Mouse (Mus musculus): ENCODE results near the gene Ppp1r15a. TPM values are rescaled to one million over a fixed set of nuclear protein-coding genes. Genes with fewer than 3 reads are reported as not detected.
A peak's percentile ranks its signal among the peaks of the same experiment; 100 is the strongest.

Ppp1r15a gene
- total and polyA plus RNA-seq, 3 experiments: 11.7 to 37.1 (median 13.9) TPM

DNA sequence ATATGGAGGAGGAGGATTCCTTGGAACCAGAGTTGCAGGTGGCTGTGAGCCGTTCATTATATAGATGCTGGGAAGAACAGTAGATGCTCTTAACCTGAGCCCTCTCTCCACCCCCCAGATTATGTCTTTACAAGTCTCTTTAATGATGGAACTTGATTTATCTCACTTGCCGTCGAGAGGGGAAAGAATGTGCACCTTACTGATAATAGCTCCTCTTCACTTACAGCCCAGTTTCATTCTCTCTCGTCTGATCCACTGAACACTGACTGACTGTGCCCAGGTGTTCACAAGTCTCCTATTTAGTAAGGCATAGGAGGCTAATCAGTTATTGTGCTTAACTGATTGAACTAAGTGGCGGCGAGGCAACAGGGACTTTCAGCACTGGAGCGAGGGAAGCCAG lies 36.5 kb downstream of the Ppp1r15a start:
- Histone ChIP-seq H3K9ac (ENCODE audit: insufficient read depth, low read depth) (no peak overlapping the region), H3K4me1 (ENCODE audit: control insufficient read depth in 1 of 2, insufficient read depth in 2 of 2) (peaks cover 6 to 32% of the 10 kb centered on the region in 2 experiments; a peak in 3 of 4 replicates), H3K36me3 (replicated peaks in 1 of 2; ENCODE audit: control insufficient read depth in 1 of 2, insufficient read depth in 1 of 2, low read length in 1 of 2) (peaks cover 24 to 44% of the 10 kb centered on the region in 2 experiments), H3K27me3 (replicated peaks) (no peaks in the 10 kb centered on the region), H3K27ac (ENCODE audit: insufficient read depth, low read depth) (no peak overlapping the region), H3K79me2 (replicated peaks; ENCODE audit: control insufficient read depth, extremely low read depth, insufficient read depth, poor library complexity, severe bottlenecking) (no peaks in the 10 kb centered on the region), H3K9me3 (replicated peaks; ENCODE audit: low read length) (no peaks in the 10 kb centered on the region), H3K4me3 (replicated peaks in 1 of 3; ENCODE audit: low read depth in 2 of 3, low read length in 2 of 3, poor library complexity in 1 of 3) (no peak overlapping the region), H3K4me2 (ENCODE audit: insufficient read depth, low read depth, poor library complexity, severe bottlenecking) (no peak overlapping the region)
- in situ Hi-C loops (cut with MboI; ENCODE audit: low pct_ligation_motif_present, low pct_unique_long_range_greater_than_20kb, low sequenced_read_pairs): no loop called here
- TF ChIP-seq ZNF384 (IDR thresholded peaks at IDR 0.05; ENCODE audit: low read depth, low read length): no peak
- TF ChIP-seq RAD21 (IDR thresholded peaks at IDR 0.05; ENCODE audit: low read depth, low read length): no peak
- no peak for TF ChIP-seq IRF4 (IDR thresholded peaks at IDR 0.05; ENCODE audit: low read depth, low read length)
- no peak for TF ChIP-seq SMC3 (IDR thresholded peaks at IDR 0.05; ENCODE audit: low read depth, low read length)
- TF ChIP-seq JUN (IDR thresholded peaks at IDR 0.05; ENCODE audit: insufficient read depth, low read depth, low read length): no peak
- no peak for TF ChIP-seq MAFK (IDR thresholded peaks at IDR 0.05; ENCODE audit: insufficient replicate concordance, low read length)
- no peak for TF ChIP-seq UBTF (IDR thresholded peaks at IDR 0.05; ENCODE audit: low read depth, low read length)
- no peak for TF ChIP-seq ZMIZ1 (IDR thresholded peaks at IDR 0.05; ENCODE audit: low read depth, low read length)
- TF ChIP-seq MAZ (IDR thresholded peaks at IDR 0.05; ENCODE audit: low read depth, low read length): no peak
- no peak for TF ChIP-seq TCF12 (IDR thresholded peaks at IDR 0.05; ENCODE audit: low read depth, low read length)
- TF ChIP-seq HCFC1 (IDR thresholded peaks at IDR 0.05; ENCODE audit: low read depth, low read length): no peak
- TF ChIP-seq RCOR1 (conservative IDR thresholded peaks at IDR 0.05; ENCODE audit: low read depth, low read length): no peak
- no peak for TF ChIP-seq SIN3A (IDR thresholded peaks at IDR 0.05; ENCODE audit: low read length)
- no peak for TF ChIP-seq ELF1 (IDR thresholded peaks at IDR 0.05; ENCODE audit: low read depth, low read length)
- TF ChIP-seq CTCF (conservative IDR thresholded peaks at IDR 0.05 in 1 of 2, IDR thresholded peaks at IDR 0.05 in 1 of 2; ENCODE audit: low read depth in 2 of 2, low read length in 2 of 2): no peak
- no peak for TF ChIP-seq EP300 (IDR thresholded peaks at IDR 0.05; ENCODE audit: low read length)
- no peak for TF ChIP-seq ZC3H11A (IDR thresholded peaks at IDR 0.05; ENCODE audit: low read depth, low read length)
- DNase-seq (ENCODE audit: extremely low read depth): no peak
- dilution Hi-C loops (cut with MboI; ENCODE audit: extremely low pct_ligation_motif_present, extremely low pct_unique_long_range_greater_than_20kb, low sequenced_read_pairs): no loop called here

DNA sequence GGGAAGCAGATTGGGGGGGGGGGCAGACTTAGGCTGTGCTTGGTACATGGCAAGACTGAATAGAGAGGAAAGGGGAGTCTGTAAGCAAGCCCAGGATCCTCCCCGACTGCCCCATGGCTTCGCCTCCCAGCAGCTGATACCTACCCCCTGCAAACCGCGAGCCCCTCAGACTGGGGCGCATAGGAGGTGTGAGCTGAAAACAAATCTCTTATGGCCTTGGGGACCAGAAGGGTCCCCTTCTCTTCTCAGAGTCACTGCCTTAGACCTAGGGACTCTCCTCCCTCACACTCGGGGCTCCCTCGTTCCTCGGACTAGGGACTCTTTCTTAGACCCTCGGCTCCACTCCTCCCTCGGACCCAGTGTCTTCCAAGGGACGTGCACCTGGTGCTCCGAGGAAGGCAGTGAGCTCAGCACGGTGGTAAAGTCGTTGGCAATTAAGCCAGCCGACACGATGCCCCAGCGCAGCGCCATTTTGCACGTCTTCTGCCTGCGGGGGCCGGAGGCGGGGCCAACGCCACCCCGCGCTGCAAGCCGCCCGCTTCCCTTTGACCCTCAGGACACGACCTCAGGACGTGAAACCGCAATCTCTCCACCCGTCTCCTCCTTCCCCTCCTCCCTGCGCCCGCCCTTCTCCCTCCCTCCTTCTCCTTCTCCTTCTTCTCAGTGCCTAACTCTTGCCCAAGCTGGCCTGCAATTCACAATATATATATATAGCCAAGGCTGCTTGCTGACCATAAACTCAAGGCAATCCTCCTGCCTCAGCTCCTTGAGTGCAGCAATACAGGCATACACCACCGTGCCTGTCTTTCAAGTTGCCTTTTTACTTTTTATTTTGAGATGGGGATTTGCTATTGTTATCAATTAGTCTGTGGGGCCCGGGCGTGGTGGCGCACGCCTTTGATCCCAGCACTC lies 37.5 kb downstream of the Ppp1r15a start, which contains the start of gene Dhdh:
TSS of gene Dhdh (minus strand) at position 513 of the 912 bp plus-strand sequence.
- H3K36me3 ChIP-seq (replicated peaks in 1 of 2; ENCODE audit: control insufficient read depth in 1 of 2, insufficient read depth in 1 of 2, low read length in 1 of 2): peaks cover 15 to 36% of the 10 kb centered on the region in 2 experiments
- H3K4me2 ChIP-seq (ENCODE audit: insufficient read depth, low read depth, poor library complexity, severe bottlenecking): peak within 1 kb of the TSS; percentile 60
- 0 out of 2 replicates have a peak within 1 kb of the TSS, but pooled peaks have one; percentile 1 for H3K27ac ChIP-seq (ENCODE audit: insufficient read depth, low read depth)
- TF ChIP-seq MXI1 (IDR thresholded peaks at IDR 0.05; ENCODE audit: low read depth, low read length) (0 out of 2 replicates have a peak, but pooled peaks have one; percentile 16), SMC3 (IDR thresholded peaks at IDR 0.05; ENCODE audit: low read depth, low read length) (no peak), ETS1 (conservative IDR thresholded peaks at IDR 0.05; ENCODE audit: low read depth, low read length) (no peak), PAX5 (IDR thresholded peaks at IDR 0.05; ENCODE audit: low read length) (no peak), TBP (conservative IDR thresholded peaks at IDR 0.05; ENCODE audit: low read depth, low read length) (peak; percentile 70; the same call in 1 of the 2 replicates), POLR2A (IDR thresholded peaks at IDR 0.05; ENCODE audit: low read depth, low read length) (peak; percentile 92), IRF4 (IDR thresholded peaks at IDR 0.05; ENCODE audit: low read depth, low read length) (no peak), CTCF (conservative IDR thresholded peaks at IDR 0.05 in 1 of 2, IDR thresholded peaks at IDR 0.05 in 1 of 2; ENCODE audit: low read depth in 2 of 2, low read length in 2 of 2) (no peak), NRF1 (IDR thresholded peaks at IDR 0.05; ENCODE audit: low read depth, low read length) (0 out of 2 replicates have a peak, but pooled peaks have one; percentile 26), SIN3A (IDR thresholded peaks at IDR 0.05; ENCODE audit: low read length) (peak; percentile 57; the same call in 1 of the 2 replicates), UBTF (IDR thresholded peaks at IDR 0.05; ENCODE audit: low read depth, low read length) (no peak), KAT2A (IDR thresholded peaks at IDR 0.05; ENCODE audit: insufficient replicate concordance, low read length) (no peak), ZMIZ1 (IDR thresholded peaks at IDR 0.05; ENCODE audit: low read depth, low read length) (0 out of 2 replicates have a peak, but pooled peaks have one; percentile 34), TCF12 (IDR thresholded peaks at IDR 0.05; ENCODE audit: low read depth, low read length) (peak; percentile 85), MYC (IDR thresholded peaks at IDR 0.05; ENCODE audit: low read depth, low read length) (no peak), POLR2AphosphoS2 (IDR thresholded peaks at IDR 0.05; ENCODE audit: low read depth, low read length) (peak; percentile 45; the same call in 1 of the 2 replicates), NELFE (IDR thresholded peaks at IDR 0.05; ENCODE audit: low read depth, low read length) (peak; percentile 87)
- peak within 1 kb of the TSS; percentile 87 for H3K9ac ChIP-seq (ENCODE audit: insufficient read depth, low read depth)
- in situ Hi-C loops (cut with MboI; ENCODE audit: low pct_ligation_motif_present, low pct_unique_long_range_greater_than_20kb, low sequenced_read_pairs) (no loop called here), dilution Hi-C loops (cut with MboI; ENCODE audit: extremely low pct_ligation_motif_present, extremely low pct_unique_long_range_greater_than_20kb, low sequenced_read_pairs) (no loop called here)
- DNase-seq (ENCODE audit: extremely low read depth): peak; percentile 67
- H3K4me1 ChIP-seq (ENCODE audit: control insufficient read depth in 1 of 2, insufficient read depth in 2 of 2): peaks cover 6 to 30% of the 10 kb centered on the region in 2 experiments; a peak in 3 of 4 replicates
- no peaks in the 10 kb centered on the region for H3K79me2 ChIP-seq (replicated peaks; ENCODE audit: control insufficient read depth, extremely low read depth, insufficient read depth, poor library complexity, severe bottlenecking)
- H3K4me3 ChIP-seq (replicated peaks in 1 of 3; ENCODE audit: low read depth in 2 of 3, low read length in 2 of 3, poor library complexity in 1 of 3): peak within 1 kb of the TSS; percentile 69 to 77 (median 74)
- no peaks in the 10 kb centered on the region for H3K27me3 ChIP-seq (replicated peaks)
- H3K9me3 ChIP-seq (replicated peaks; ENCODE audit: low read length): no peaks in the 10 kb centered on the region

Measured in CH12.LX (cell line).